Mouse (Mus musculus) retina, postnatal 7 days (tissue): ENCODE measurements around the gene Zfp385b.
A peak's percentile ranks its signal among the peaks of the same experiment; 100 is the strongest.

Experiments used
- DNase-seq: peaks from one replicate; pipeline ENCODE4 v3.0.0-alpha.2; 2012; ENCODE audit warnings: low read depth, low spot score

Zfp385b gene

DNA sequence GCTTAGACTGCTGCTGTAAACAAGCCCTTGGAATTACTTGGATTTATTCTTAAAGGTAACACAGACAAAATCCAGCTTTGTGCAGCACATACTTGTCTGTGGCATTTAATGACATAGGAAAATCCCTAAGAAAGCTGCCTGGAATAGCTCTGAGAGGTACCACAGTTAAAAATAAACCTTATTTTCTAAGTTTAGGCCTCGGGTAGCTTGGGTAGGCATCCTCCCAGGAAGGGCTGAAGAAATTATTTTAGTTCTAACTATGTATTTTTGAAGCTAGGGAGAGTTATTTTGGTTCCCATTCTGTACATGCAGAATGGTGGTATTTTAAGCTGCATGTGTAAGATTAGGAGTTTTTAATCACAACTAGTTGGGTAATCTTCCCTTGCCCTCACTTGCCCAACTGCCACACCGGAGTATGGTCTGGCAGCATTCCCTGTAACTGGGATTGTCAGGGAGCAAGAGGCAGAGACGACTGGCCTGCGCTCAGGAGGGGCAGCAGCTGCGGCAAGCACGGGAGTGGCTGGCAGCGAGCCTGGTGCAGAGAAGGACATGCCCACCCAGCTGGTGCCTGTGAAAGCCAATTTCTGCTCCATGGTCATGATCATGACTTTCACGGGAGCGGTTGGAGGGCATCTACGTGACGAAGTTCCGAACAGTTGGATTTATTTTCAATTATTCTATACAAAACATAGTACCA, 230.1 kb downstream of the Zfp385b start:
- DNase-seq: peak; percentile 21

DNA sequence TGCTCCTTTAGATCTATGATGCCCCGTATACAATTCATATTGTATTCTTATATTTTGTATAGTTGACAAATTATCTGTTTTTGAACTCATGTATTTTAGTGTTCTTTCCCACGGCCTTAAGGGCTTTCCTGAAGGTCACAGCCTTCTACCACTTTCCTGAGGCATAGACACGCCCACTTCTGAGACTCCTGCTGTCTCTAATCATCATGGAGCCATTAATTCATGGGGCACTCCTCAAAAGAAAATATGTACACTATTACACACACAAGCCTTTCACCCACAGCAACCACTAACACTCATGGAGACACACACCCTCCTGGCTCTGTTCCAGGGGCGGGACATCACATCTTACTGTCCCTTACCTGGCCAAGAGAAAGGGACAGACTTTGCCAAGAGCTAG, 232.1 kb downstream of the Zfp385b start:
- DNase-seq: no peak

DNA sequence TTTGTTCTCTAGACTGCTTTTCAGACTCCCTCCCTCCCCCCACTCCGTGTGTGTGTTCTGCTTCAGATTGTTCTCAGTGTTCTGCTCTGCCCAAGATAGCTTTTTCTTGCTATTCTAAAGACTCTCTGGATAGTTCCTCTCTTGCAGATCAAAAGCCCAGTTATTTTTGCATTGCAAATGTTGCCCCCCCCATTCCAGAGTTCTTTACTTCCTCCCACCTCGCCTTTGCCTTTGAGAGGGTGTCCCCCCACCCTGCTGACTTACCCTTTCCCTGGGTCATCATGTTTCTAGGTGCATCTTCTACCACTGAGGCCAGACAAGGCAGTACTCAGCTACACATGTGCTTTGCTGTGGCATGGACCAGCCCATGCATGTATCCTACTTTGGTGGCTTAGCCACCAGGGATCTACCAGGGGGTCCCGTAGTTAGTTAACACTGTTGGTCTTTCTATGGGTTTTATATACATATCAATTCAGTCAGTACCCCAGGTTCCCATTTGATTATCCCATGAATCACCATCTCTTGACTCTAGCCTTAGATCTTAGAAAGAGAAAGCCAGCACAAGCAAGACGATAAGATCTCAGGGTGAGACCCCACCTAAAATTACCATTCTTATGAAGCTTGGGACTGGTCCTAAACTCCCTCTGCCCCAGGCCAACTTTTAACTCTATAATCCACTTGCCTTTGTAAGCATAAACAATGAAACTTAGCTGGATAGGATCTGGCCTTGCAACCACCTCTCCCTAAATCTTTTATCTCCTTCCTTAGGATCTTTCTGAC, 232.7 kb downstream of the Zfp385b start:
- DNase-seq: no peak

DNA sequence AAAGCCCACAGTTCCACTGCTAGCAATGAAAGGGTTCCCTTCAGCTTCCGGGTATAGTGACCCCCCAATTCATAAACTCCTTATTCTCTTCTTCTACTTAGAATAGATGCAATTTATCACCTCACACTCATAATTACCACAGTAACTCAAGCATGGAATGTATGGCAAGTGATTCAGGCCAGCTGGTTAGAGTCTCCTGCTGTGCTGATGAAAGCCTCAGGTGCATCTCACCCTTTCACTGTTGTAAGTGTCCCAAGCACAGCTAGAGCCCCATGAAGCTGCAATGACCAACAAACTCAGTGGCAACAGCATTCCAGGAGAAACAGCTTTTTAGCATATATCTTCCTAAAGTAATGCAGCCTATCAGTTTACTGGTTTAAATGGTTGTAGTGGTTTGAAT, 235.9 kb downstream of the Zfp385b start:
- no peak for DNase-seq

DNA sequence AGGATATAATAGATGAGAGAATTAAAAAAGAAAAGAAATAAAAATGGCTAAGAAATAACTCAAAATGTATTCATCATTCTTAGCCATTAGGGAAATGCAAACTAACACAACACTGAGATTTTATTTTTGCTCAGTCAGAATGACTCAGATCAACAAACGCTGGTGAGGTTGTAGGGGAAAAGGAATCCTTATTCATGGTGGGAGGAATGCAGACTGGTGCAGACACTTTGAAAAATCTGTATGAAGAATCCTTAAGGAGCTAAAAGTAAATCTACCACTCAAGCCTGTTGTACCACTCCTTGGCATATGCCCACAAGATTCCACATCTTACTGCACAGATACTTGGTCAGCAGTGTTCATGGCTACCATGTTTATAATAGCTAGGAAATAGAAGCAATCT, 242.9 kb downstream of the Zfp385b start:
- DNase-seq: no peak

DNA sequence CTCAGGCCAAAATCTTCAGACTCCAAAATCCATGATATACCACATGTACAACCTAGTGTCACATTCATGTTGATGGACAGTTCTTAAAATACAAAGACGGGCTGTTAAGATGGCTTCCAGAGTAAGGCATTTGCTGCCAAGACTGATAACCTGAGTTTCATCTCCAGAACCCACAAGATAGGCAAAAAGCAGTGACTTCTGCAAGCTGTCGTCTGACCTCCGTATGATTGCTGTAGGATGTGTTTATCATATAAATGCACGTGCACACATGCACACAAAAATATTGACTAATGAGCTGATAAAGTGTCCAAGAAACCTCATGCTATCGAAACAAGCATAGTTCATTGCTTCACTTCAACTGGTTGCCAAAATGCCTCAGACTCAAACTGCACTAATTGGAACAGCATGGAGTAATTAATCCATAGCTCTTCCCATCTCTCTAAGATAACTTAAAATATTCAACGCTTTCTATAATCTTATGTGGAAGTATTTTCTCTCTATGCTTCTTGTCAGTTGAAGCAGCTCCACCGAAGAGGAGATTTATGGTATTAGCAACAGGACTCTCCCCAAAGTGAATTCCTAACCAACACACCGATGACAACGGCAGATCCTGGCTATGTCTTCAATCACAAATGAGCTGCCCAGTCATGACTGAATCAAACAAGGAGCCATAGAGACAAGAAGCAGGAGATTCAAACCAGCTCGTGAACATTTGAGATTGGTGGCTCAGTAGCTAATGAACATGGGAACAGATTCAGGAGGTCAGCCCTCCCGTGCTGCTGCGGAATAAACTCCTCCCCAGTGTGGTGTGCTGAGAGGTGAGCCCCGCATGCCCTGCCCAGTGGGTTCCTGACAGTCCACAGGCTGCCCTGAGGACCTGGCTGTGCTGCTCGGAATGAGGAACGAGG, 251.7 kb downstream of the Zfp385b start:
- no peak for DNase-seq

DNA sequence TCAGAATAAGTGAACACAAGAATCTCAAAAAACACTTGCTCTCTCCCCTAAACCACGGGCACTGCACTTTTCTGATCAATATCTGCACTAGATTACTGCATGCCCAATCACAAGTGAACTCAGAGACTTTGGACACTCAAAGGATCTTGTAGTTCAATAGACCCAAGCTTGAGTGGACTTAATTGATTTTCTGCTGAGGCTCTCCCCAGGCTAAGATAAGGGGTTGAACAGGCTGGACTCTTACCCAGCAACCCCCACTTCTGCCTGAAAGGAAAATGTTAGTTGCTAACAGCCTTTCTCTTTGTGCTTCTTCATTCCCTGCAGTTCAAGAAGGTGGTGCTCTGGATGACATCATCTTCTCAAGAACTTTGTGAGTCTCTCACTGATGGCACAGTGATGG, 255.7 kb downstream of the Zfp385b start:
- no peak for DNase-seq

DNA sequence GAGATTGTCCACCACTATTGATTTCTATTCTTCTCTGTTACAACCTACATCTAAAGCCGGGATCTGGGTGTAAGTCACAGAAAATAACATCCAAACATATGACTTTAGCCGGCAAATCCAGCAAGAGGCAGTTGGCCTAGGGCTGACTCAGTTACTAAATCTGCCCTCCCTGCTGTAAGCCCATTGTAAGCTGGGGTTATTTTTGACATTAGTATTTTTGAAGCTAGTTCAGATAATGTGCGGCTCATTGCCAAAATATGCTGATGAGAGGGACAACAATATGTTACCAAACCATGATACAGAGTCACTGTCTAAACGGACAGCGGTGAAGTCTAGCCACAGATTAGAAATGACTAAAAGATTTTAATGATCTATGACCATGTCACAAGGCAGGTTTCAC, 257.5 kb downstream of the Zfp385b start:
- no peak for DNase-seq

DNA sequence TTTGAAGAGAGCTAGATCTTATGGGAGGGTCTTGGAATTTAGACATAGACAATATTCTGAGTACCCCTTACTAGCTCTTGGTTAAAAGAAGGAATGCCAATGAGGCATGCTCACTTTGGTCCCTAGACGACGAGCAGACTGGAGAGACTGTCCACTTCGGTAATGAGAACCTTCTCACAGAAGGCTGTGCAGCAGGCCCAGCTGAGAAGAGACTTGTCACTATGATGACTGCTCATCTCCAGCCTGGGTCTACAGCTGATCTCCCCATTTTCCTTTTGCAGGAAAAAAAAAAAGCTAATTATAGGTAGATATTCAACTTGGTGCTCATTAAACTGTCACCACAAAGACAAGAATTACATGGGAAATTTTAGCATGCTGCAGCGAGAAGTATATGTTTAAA, 262.5 kb downstream of the Zfp385b start:
- DNase-seq: no peak

DNA sequence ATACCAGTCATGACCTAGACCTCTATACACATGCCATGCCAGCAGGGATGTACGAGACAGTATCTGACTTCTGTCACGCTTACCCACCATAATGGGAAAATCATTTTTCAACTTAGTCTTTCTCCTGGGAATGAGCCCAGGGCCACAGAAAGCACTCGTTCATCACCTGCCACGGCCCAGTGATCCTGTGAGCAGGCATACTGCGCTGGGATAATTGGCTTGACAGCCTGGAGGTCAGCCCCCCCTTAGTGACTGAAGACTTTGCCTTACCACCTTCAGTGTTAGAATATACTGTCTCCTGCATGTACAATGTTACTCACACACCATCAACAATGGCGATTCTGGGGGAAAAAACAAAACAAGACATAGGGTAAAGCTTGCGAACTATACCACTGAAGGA, 263.5 kb downstream of the Zfp385b start:
- DNase-seq: no peak

DNA sequence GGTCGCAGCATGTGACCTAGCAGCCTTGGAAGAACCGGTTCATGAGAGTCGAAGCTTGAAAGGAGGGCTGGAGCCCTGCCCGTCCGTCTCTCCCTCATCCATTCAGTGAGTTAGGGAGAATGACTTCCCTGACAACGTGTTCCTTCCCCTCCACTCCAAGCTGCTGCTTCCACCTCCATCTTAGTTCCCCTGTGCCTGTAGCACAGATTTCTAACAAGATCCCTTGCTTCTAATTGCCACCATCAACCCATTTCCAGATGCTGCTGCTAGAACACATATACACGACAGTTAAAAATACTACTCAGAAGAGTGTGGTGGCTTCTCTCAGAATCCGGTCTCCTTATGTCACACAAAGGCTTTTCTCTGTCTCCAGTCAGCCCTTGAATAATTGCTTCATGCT, 266.8 kb downstream of the Zfp385b start:
- DNase-seq: no peak

DNA sequence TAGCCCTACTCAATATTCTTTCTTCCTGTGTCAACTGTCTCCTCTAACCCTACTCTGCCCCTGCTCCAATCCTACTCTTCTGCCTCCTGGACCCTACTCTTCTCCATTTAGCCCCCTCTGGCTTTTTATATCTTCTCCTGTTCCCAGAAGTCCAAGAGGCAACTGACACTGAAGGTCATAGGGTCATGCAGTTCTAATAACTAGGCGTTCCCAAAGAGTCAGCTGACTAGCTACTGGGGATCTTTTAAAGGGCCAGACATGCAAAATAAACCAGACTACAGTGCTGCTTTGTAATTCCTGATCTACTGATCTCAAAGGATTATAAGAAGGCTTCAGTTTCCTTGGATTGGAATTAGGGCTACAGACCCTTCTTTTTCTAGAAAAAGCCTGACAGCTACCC, 276.1 kb downstream of the Zfp385b start:
- DNase-seq: no peak

DNA sequence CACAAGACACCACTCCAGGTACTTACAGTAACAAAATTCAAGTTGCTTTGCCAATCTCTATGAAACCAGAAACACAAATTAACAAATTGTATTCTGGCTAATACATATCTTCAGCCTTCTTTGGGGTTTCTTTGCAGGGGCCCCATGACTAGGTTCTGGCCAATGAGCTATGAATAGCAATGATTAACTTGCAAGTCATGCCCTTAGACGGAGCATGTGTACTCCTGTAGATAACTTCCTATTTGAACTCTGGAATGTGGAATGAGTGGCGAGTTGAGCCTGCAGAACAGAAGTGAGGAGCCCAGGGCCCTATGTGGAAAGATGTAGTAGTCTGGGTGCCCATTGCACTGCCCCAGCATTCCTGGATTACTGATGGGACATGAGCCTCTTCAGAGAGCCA, 276.8 kb downstream of the Zfp385b start:
- no peak for DNase-seq

DNA sequence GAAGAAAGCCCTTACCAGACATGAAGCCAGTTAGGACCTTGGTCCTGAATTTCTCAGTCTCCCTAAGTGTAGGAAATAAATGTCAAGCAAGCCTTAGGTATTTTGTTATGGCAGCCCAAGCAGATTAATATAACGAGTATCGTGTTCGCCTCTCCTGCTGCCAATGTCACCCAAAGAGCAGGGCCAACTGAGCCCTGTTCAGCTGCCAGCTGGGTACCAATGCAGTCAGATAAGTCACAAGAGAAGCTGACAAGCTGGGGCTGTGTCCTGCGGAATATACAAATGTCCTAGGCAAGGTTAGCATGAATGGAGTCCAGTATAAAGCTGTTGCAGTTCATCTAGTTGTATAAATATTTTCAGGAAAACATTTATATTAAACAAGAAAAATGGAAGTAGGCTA, 277.8 kb downstream of the Zfp385b start:
- DNase-seq: no peak

DNA sequence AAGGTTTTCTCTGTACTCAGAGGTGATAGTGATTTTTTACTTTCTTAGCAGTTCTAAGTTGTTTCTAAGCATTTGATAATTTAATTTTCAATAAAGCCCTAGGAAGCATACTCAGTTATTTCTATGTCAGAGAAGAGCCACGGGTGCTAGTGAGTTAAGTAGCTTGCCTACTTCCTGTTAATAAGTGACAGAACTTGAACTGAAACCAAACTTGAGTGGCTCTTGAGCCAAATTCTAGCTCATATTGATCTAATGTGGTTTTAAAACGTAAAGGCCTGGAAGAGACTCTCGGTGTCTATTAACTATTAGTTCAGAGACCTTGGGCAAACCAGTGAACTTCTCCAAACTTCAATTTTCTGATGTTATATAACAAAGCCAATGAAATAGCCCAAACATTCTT, 278.6 kb downstream of the Zfp385b start:
- DNase-seq: no peak

DNA sequence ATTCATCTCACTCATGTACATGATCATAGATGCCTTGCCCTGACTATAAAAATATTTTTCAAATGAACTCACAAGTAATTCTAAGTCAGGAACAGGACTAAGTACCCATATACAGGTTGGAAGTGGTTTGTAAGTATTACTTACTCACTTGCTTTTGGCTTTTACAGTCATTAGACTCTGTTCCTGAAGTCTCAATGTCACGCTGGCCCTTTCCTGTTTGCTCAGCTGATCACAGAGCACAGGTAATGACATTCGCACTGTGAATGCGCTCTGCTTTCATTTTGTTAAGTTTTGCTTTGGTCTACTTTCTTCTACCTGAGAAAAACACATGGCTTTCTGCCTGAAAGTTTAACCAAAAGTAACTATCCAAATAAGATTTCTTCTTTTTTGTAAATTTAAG, 282.9 kb downstream of the Zfp385b start:
- DNase-seq: no peak

DNA sequence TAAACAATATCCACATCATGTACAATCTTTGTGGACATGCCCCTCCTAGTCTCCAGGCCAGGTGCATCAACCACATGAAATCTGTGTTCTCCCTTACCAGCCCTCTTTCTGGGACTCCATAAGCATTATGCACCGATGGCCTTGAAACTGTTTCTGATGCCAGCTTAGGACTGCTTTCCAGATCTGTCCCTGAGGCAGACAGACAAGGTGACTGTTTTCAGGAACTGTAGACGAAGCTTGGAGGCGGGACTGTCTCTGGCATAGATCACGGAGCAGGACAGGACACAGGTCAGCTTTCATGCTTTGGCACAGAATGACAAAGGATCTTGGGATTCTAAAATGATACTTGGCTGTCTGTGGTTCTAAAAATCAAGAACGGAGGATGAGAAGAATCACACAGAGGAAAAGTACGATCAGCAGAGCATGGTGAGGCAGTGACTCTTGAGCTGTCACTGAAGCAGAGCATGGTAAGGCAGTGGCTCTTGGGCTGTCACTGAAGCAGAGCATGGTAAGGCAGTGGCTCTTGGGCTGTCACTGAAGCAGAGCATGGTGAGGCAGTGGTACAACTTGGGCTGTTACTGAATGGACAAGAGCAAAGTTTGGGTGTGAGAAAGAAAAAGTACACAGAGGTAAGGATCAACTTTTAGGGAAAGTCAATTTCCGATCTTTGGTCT, 291.2 kb downstream of the Zfp385b start:
- no peak for DNase-seq

DNA sequence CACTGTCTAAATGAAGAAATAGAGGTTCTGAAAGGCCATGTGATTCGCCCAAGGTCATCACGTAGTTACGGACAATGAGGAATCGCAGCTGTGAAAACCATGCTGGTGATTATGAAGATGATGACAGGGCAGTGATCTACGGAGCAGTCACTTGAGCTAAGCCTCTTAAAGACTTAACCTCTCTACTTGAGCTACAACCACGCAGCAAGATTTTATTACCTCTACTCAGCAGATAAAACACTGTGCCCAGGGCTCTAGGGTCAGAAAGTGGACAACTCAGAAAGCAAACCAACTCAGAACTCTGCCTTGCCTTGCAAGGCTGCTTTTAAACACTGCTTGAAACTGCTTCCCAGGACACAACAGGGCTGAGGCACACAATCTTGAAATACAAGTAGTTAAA, 291.8 kb downstream of the Zfp385b start:
- DNase-seq: no peak

DNA sequence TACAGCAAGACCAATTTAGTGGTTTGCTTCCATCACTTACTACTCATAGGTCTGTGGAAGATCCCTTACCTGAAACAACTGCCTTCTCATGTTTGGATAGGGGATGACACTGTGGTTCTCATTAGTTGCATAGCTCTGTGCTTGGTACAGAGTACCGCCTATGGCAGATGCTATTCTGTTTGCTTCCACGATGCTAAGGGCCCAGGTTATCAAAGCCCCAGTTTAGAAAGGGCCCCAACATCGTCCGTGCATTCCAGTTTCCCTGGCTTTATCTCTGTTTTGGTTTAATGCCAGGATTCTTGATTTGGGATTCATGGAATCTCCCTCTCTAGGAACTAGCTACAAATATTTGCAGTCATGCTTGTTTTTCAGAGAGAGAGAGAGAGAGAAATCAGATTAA, 292.6 kb downstream of the Zfp385b start:
- no peak for DNase-seq

DNA sequence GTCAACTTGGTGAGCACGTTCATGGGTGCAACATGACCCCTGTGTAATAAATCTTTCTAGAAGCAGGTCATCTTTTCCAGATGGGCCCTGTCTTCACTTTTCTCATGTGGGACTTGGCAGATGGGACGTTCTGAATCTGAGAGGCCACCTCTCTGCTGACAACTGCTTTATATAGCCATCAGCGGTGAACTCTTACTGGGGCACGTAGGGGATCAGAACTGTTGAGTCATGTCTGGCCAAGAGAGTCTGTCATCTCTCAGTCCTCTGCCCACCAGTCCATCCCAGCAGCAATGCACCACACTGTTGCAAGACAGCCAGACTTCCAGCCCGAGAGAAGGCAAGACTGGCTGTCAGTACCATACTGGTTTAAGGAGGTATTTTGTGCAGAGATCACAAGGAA, 293.1 kb downstream of the Zfp385b start:
- no peak for DNase-seq

DNA sequence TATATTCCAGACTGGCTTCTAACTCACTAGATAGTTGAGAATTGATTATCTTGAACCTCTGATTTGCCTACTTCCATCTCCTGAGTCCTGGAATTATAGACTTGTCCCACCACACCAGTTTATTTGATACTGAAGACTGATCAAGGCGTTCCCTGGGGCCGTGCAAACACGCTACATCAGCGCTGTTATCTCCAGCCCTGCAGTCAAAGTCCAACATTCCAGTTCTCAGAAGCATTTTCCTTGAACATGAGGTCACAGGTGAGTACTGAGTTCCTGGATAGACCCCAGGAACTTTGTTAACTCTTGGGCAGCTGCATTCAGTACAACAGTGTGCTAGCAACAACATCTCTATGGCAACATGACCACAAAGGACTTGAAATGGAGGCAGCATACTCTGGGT, 297.2 kb downstream of the Zfp385b start:
- no peak for DNase-seq

DNA sequence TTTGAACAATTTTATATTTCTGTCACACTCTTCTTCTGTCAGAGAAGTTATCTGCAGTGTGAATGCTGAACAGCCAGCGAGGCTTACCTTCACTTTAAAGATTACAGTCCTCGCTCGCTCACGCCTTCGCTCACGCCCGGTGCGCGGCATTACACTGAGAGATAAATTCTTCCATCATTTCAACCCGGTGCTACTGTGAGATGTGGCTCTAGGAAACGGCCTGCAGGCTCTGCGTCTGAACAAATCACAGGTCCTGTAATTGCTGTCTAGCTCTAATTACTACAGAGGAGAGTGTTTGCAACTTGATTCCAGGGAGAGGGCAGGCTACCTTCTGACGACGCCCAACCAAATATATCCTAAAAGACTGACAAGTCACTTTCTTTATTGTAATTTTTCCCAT, 300.1 kb downstream of the Zfp385b start:
- no peak for DNase-seq
